Mouse (Mus musculus): ENCODE results near the gene Glb1l2. TPM values are rescaled to one million over a fixed set of nuclear protein-coding genes. Genes with fewer than 3 reads are reported as not detected.

Glb1l2 gene
- polyA plus RNA-seq, 1 experiment, result 0.05 TPM

DNA sequence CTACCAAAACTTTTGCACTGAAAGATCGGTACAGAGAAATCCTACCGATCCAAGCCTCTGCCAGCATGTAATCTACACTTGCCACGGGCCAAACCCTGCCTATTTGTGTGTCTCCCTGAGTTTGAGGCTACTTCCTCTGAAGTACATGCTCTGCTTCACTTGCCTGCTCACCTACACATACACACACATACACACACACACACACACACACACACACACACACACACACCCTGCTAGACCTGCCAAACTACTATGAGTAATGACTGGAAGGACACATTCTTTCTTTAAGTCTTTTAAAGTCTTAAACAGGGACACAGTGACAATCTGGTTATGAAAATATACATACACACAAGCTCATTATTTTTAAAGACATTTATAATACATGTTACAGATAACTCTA, 8.1 kb downstream of the Glb1l2 start:
- Histone ChIP-seq H3K4me1 (ENCODE audit: control insufficient read depth, insufficient read depth, insufficient read length, low read length) (no peaks in the 10 kb centered on the region), H3K36me3 (ENCODE audit: control insufficient read depth, insufficient read depth, low read length) (no peaks in the 10 kb centered on the region), H3K27ac (ENCODE audit: insufficient read depth, low read depth, low read length) (no peak overlapping the region), H3K27me3 (ENCODE audit: control insufficient read depth, insufficient read depth, low read length) (no peaks in the 10 kb centered on the region), H3K4me3 (ENCODE audit: low read depth, low read length) (no peak overlapping the region)
- no peak for TF ChIP-seq CTCF (IDR thresholded peaks at IDR 0.05; ENCODE audit: extremely low read depth, insufficient read length, insufficient replicate concordance, low read depth, low read length)
- TF ChIP-seq POLR2A (IDR thresholded peaks at IDR 0.05; ENCODE audit: low read depth, low read length), result no peak
- WGBS, result 74% methylated on average over 3 of the region's 3 CpGs

DNA sequence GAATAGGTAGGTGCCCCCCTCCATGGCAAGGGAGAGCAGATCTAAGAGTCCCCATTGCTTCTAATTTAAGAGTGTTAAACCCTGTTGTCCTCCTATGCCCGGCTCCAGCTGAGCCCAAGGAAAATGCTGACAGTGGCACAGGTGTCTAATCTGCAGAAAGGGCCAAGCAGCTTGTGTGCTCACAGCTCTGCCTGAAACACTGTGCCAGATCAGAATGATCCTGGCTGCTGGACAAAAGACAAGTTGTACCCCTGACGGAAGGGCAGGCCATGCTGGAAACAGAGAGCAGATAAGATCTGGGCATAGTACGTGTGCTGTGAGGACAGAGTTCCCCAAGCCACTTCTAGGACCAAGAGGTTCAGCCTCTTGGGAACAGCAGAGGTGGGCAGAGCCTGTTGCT, 13.4 kb downstream of the Glb1l2 start:
- H3K27ac ChIP-seq (ENCODE audit: insufficient read depth, low read depth, low read length), result no peak overlapping the region
- TF ChIP-seq CTCF (IDR thresholded peaks at IDR 0.05; ENCODE audit: extremely low read depth, insufficient read length, insufficient replicate concordance, low read depth, low read length) (no peak), POLR2A (IDR thresholded peaks at IDR 0.05; ENCODE audit: low read depth, low read length) (no peak)
- no peaks in the 10 kb centered on the region for H3K36me3 ChIP-seq (ENCODE audit: control insufficient read depth, insufficient read depth, low read length)
- no peaks in the 10 kb centered on the region for H3K27me3 ChIP-seq (ENCODE audit: control insufficient read depth, insufficient read depth, low read length)
- no peak overlapping the region for H3K4me3 ChIP-seq (ENCODE audit: low read depth, low read length)
- WGBS, result 50% methylated on average over 3 of the region's 3 CpGs
- H3K4me1 ChIP-seq (ENCODE audit: control insufficient read depth, insufficient read depth, insufficient read length, low read length), result no peaks in the 10 kb centered on the region

DNA sequence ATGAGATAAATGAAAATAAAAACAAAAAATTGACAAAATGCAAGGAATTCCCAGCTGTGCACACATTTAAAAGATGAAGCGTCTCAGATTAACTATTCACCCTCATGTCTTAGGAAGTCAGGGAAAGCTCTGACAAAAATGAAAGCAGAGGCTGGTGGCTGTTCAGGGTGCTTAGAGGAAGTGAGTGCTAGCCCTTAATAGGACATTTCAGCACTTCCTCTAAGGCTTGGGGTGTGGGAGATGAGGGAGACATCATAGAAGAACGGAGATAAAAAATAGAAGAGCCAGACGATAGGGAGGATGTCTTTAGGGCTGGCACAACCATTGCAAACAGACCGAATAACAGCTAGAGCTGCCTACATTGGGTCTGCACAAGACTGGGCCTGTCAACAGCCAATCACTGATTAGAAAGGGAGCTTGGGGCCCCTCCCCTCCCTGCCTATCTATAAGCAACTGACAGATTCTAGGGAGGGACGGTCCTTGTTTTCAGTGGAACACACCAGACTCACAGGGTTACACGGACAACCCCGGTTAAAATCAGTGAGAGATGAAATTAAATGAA, 22.8 kb downstream of the Glb1l2 start:
- H3K27ac ChIP-seq (ENCODE audit: insufficient read depth, low read depth, low read length), result no peak overlapping the region
- no peak overlapping the region for H3K4me3 ChIP-seq (ENCODE audit: low read depth, low read length)
- no peaks in the 10 kb centered on the region for H3K36me3 ChIP-seq (ENCODE audit: control insufficient read depth, insufficient read depth, low read length)
- TF ChIP-seq CTCF (IDR thresholded peaks at IDR 0.05; ENCODE audit: extremely low read depth, insufficient read length, insufficient replicate concordance, low read depth, low read length), result no peak
- TF ChIP-seq POLR2A (IDR thresholded peaks at IDR 0.05; ENCODE audit: low read depth, low read length), result no peak
- H3K4me1 ChIP-seq (ENCODE audit: control insufficient read depth, insufficient read depth, insufficient read length, low read length), result no peaks in the 10 kb centered on the region
- WGBS, result 56% methylated on average over 7 of the region's 7 CpGs
- H3K27me3 ChIP-seq (ENCODE audit: control insufficient read depth, insufficient read depth, low read length), result no peaks in the 10 kb centered on the region

DNA sequence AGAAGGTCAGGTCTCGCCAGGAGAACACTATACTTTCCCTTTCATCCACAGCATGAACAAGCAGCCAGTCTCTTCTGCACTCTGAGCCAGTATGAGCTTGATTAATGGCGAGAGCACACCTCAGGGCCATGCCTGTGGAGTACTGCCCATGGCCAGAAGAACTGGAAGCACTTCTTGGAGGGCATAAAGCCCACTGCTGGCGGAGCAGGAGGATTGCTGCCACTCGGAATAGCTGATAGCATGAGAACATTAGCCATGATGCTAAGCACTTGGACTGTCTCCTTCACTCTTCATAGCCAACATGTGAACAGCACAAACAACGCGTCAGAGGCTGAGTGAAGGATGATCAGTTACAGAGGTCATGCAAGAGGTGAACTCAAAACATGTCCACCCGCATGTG, 27.8 kb downstream of the Glb1l2 start:
- H3K4me3 ChIP-seq (ENCODE audit: low read depth, low read length), result no peak overlapping the region
- H3K27me3 ChIP-seq (ENCODE audit: control insufficient read depth, insufficient read depth, low read length), result no peaks in the 10 kb centered on the region
- TF ChIP-seq CTCF (IDR thresholded peaks at IDR 0.05; ENCODE audit: extremely low read depth, insufficient read length, insufficient replicate concordance, low read depth, low read length) (no peak), POLR2A (IDR thresholded peaks at IDR 0.05; ENCODE audit: low read depth, low read length) (no peak)
- H3K27ac ChIP-seq (ENCODE audit: insufficient read depth, low read depth, low read length), result no peak overlapping the region
- H3K36me3 ChIP-seq (ENCODE audit: control insufficient read depth, insufficient read depth, low read length), result no peaks in the 10 kb centered on the region
- WGBS, result 76% methylated on average over 7 of the region's 7 CpGs
- H3K4me1 ChIP-seq (ENCODE audit: control insufficient read depth, insufficient read depth, insufficient read length, low read length), result no peaks in the 10 kb centered on the region

DNA sequence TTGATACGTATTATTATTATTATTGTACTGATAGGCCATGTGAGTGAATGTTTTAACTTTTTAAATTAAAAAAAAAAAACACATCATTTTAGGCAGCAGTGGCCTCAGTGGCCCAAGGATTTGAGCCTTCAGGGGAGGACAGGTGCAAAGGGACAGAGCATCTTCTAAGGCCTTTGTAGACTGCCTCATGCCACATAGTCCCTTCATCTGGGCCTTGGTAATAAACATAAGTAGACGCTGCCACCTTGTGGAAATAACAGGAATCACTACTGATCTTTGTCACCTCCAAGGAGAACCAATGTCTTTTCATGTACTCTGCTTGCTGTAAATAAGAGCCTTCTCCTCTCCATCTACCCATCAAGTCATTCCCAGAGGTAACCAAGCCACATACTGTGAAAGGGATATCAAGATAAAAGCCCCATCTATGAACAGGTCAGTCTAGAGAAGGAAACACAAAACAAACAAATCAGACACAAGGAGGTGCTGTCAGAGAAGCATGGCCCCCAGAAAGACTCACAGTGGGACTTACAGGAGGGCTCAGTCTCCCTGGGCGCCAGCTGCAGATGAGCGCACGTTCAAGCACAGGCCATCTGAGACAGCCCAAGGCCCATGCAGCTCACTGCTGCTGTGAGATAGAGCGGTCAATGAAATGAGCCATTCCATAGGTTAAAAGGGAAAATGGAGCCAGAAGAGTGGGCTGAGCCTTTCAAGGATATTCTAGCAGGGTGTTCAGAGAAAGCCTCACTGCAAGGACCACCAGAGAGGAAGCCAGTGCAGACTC, 30.0 kb downstream of the Glb1l2 start:
- Histone ChIP-seq H3K4me1 (ENCODE audit: control insufficient read depth, insufficient read depth, insufficient read length, low read length) (no peaks in the 10 kb centered on the region), H3K27me3 (ENCODE audit: control insufficient read depth, insufficient read depth, low read length) (no peaks in the 10 kb centered on the region), H3K27ac (ENCODE audit: insufficient read depth, low read depth, low read length) (no peak overlapping the region), H3K36me3 (ENCODE audit: control insufficient read depth, insufficient read depth, low read length) (no peaks in the 10 kb centered on the region), H3K4me3 (ENCODE audit: low read depth, low read length) (no peak overlapping the region)
- TF ChIP-seq POLR2A (IDR thresholded peaks at IDR 0.05; ENCODE audit: low read depth, low read length) (no peak), CTCF (IDR thresholded peaks at IDR 0.05; ENCODE audit: extremely low read depth, insufficient read length, insufficient replicate concordance, low read depth, low read length) (peak; percentile 29; the same call in 1 of the 2 replicates)
- WGBS, result 61% methylated on average over 6 of the region's 6 CpGs

DNA sequence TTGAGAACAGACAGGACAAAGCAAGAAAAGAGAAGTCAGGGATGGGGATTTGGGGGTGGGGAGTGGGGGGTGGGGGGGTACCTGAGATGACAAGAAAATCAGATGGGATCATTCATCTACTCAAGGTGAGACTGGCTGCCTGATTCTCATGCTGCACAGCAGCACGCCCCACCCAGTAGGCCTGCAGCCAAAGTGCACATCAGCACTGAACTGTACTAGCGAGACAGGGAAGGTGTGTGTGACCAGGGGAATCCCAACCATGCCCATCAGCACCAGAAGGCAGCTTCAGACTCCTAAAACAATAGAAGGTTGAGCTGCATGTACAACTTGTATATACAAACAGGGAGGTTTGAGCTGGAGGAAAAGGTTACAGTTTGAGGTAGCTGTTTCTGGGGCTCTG, 30.6 kb downstream of the Glb1l2 start:
- H3K36me3 ChIP-seq (ENCODE audit: control insufficient read depth, insufficient read depth, low read length), result no peaks in the 10 kb centered on the region
- TF ChIP-seq POLR2A (IDR thresholded peaks at IDR 0.05; ENCODE audit: low read depth, low read length) (no peak), CTCF (IDR thresholded peaks at IDR 0.05; ENCODE audit: extremely low read depth, insufficient read length, insufficient replicate concordance, low read depth, low read length) (no peak)
- WGBS, result 66% methylated on average over 2 of the region's 2 CpGs
- no peak overlapping the region for H3K4me3 ChIP-seq (ENCODE audit: low read depth, low read length)
- no peaks in the 10 kb centered on the region for H3K4me1 ChIP-seq (ENCODE audit: control insufficient read depth, insufficient read depth, insufficient read length, low read length)
- no peaks in the 10 kb centered on the region for H3K27me3 ChIP-seq (ENCODE audit: control insufficient read depth, insufficient read depth, low read length)
- H3K27ac ChIP-seq (ENCODE audit: insufficient read depth, low read depth, low read length), result no peak overlapping the region

DNA sequence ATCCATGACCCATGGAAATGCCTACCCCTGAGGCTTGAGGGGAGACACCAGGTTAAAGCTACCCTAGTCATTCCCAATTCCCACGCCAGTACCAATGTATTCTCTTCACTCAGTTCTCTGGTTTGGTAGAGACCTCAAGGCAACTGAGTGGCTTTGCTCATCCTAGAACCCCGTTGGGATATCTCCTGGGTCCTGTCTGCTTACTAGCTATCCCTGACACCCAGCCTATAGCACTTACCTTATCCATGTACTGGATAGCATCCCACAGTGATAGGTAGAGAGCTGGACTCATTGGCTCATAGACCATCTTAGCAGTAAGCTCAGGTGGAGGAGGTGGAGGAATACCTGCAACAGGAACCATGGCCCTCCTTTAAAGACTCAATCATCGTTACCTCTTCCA, 38.1 kb downstream of the Glb1l2 start:
- no peak overlapping the region for H3K4me3 ChIP-seq (ENCODE audit: low read depth, low read length)
- no peaks in the 10 kb centered on the region for H3K27me3 ChIP-seq (ENCODE audit: control insufficient read depth, insufficient read depth, low read length)
- H3K4me1 ChIP-seq (ENCODE audit: control insufficient read depth, insufficient read depth, insufficient read length, low read length), result no peaks in the 10 kb centered on the region
- H3K27ac ChIP-seq (ENCODE audit: insufficient read depth, low read depth, low read length), result no peak overlapping the region
- TF ChIP-seq POLR2A (IDR thresholded peaks at IDR 0.05; ENCODE audit: low read depth, low read length), result no peak
- no peak for TF ChIP-seq CTCF (IDR thresholded peaks at IDR 0.05; ENCODE audit: extremely low read depth, insufficient read length, insufficient replicate concordance, low read depth, low read length)
- no peaks in the 10 kb centered on the region for H3K36me3 ChIP-seq (ENCODE audit: control insufficient read depth, insufficient read depth, low read length)
- 71% methylated on average over 3 of the region's 3 CpGs for WGBS
